8 mouse cellular contexts compared by ENCODE assay signal in genomic region chr1:186833896-186834800, GRCm38 (mm10).
A peak's percentile ranks its signal among the peaks of the same experiment; 100 is the strongest.
DNase-seq lines count a peak whose midpoint lies in the region; ATAC-seq and TF ChIP-seq lines count a peak whose summit lies in the region.

No protein-coding gene starts in this region.

- 2% methylated on average over 43 of the region's 43 CpGs for WGBS in kidney, adult 2 months
- under 1% methylated on average over 43 of the region's 43 CpGs for WGBS in forebrain, embryonic 13.5 days
- WGBS in intestine, embryonic 16.5 days: 2% methylated on average over 43 of the region's 43 CpGs
- under 1% methylated on average over 43 of the region's 43 CpGs for WGBS in midbrain, embryonic 15.5 days

- no peak for TF ChIP-seq CTCF in kidney, adult 2 months (conservative IDR thresholded peaks at IDR 0.05; ENCODE audit: insufficient read depth, insufficient read length, low read depth, low read length)

- H3K9ac ChIP-seq in forebrain, embryonic 13.5 days: peak overlapping the region; percentile 63
- H3K9ac ChIP-seq in intestine, embryonic 16.5 days (ENCODE audit: low read depth, low read length): 0 out of 2 replicates have a peak overlapping the region, but pooled peaks have one; percentile 57
- peak overlapping the region; percentile 40 for H3K9ac ChIP-seq in midbrain, embryonic 15.5 days

- H3K4me2 ChIP-seq in forebrain, embryonic 13.5 days: peak overlapping the region; percentile 89
- peak overlapping the region; percentile 61 for H3K4me2 ChIP-seq in intestine, embryonic 16.5 days (ENCODE audit: low read depth, low read length)
- peak overlapping the region; percentile 94 for H3K4me2 ChIP-seq in midbrain, embryonic 15.5 days

- H3K4me3 ChIP-seq in kidney, adult 2 months (ENCODE audit: insufficient read depth, low read depth, low read length): no peak overlapping the region
- H3K4me3 ChIP-seq in forebrain, embryonic 13.5 days: peak overlapping the region; percentile 44
- peak overlapping the region; percentile 42 for H3K4me3 ChIP-seq in intestine, embryonic 16.5 days (ENCODE audit: low read length)
- peak overlapping the region; percentile 39 for H3K4me3 ChIP-seq in midbrain, embryonic 15.5 days

- DNase-seq in kidney, adult 18-20 months: peak; percentile 3
- DNase-seq in kidney, adult 2 months: no peak
- DNase-seq in ZHBTc4 (ENCODE audit: low read depth, low spot score): peak; percentile 73
- no peak for DNase-seq in urinary bladder, postnatal 4 days (ENCODE audit: low spot score in 2 of 2)
- DNase-seq in ovary, postnatal 14 days (ENCODE audit: low spot score): no peak

- no peak overlapping the region for H3K27ac ChIP-seq in kidney, adult 2 months (ENCODE audit: insufficient read depth, low read depth, low read length)
- H3K27ac ChIP-seq in forebrain, embryonic 13.5 days: no peak overlapping the region; the same call in 1 of the 2 replicates
- H3K27ac ChIP-seq in intestine, embryonic 16.5 days (ENCODE audit: low read length): no peak overlapping the region
- H3K27ac ChIP-seq in midbrain, embryonic 15.5 days: no peak overlapping the region

- H3K36me3 ChIP-seq in kidney, adult 2 months (ENCODE audit: control insufficient read depth, insufficient read depth, low read length): no peaks in the 10 kb centered on the region
- H3K36me3 ChIP-seq in forebrain, embryonic 13.5 days (ENCODE audit: poor library complexity, severe bottlenecking): no peaks in the 10 kb centered on the region
- no peaks in the 10 kb centered on the region for H3K36me3 ChIP-seq in intestine, embryonic 16.5 days (ENCODE audit: control insufficient read depth, insufficient read depth, low read length)
- no peaks in the 10 kb centered on the region for H3K36me3 ChIP-seq in midbrain, embryonic 15.5 days (replicated peaks)

- TF ChIP-seq POLR2A in kidney, adult 2 months (IDR thresholded peaks at IDR 0.05; ENCODE audit: low read depth, low read length): no peak

- no peaks in the 10 kb centered on the region for H3K4me1 ChIP-seq in kidney, adult 2 months (ENCODE audit: control insufficient read depth, insufficient read depth, low read length)
- H3K4me1 ChIP-seq in forebrain, embryonic 13.5 days: peaks cover 19% of the 10 kb centered on the region
- peaks cover 12% of the 10 kb centered on the region for H3K4me1 ChIP-seq in intestine, embryonic 16.5 days (ENCODE audit: control insufficient read depth, insufficient read depth, low read length)
- peaks cover 18% of the 10 kb centered on the region for H3K4me1 ChIP-seq in midbrain, embryonic 15.5 days

- ATAC-seq in forebrain, embryonic 13.5 days: peak; percentile 79
- no peak for ATAC-seq in intestine, embryonic 16.5 days
- ATAC-seq in midbrain, embryonic 15.5 days (replicated peaks): peak; percentile 78

- H3K27me3 ChIP-seq in kidney, adult 2 months (replicated peaks; ENCODE audit: control insufficient read depth, insufficient read depth, low read length): peaks cover 3% of the 10 kb centered on the region; the same call in 1 of the 2 replicates
- peaks cover 3% of the 10 kb centered on the region; the same call in 1 of the 2 replicates for H3K27me3 ChIP-seq in forebrain, embryonic 13.5 days
- peaks cover 10% of the 10 kb centered on the region for H3K27me3 ChIP-seq in intestine, embryonic 16.5 days (replicated peaks; ENCODE audit: control insufficient read depth, insufficient read depth, low read length)
- peaks cover 6% of the 10 kb centered on the region for H3K27me3 ChIP-seq in midbrain, embryonic 15.5 days (replicated peaks)

- H3K9me3 ChIP-seq in forebrain, embryonic 13.5 days (replicated peaks): no peaks in the 10 kb centered on the region
- no peaks in the 10 kb centered on the region for H3K9me3 ChIP-seq in intestine, embryonic 16.5 days (ENCODE audit: control insufficient read depth, low read length)
- H3K9me3 ChIP-seq in midbrain, embryonic 15.5 days: no peaks in the 10 kb centered on the region

Comparison
In these comparisons a context has a peak if more than half of its experiments do, and no peak if none do; other contexts are left out.
1. DNase-seq: peak in kidney, adult 18-20 months (single experiment) and ZHBTc4 (single experiment); none in kidney, adult 2 months (single experiment), urinary bladder, postnatal 4 days (0 of 2) and ovary, postnatal 14 days (single experiment).
2. Peak in every context shown above with its lines, with median percentiles within 50 percentile points of each other: H3K4me2 ChIP-seq and H3K9ac ChIP-seq.